22 mouse cellular contexts compared by ENCODE assay signal in genomic region chr10:117626297-117626613, GRCm38 (mm10). TPM values are rescaled to one million over a fixed set of nuclear protein-coding genes. Genes with fewer than 3 reads are reported as not detected.
A peak's percentile ranks its signal among the peaks of the same experiment; 100 is the strongest.
DNase-seq lines count a peak whose midpoint lies in the region; ATAC-seq lines count a peak whose summit lies in the region.
"Had no signal": no experiment of that assay in that cellular context is flagged by ENCODE, and none has a peak within 500 bp of the region (broad histone marks: within the 10 kb centered on the region; RNA-seq: fewer than 3 reads in every experiment).

No protein-coding gene starts in this region.

- no peak for ATAC-seq in CD4-positive, CD25-positive, alpha-beta regulatory T cell, adult 4 months
- no peak for ATAC-seq in neural tube, embryonic 11.5 days (ENCODE audit: insufficient read depth, low FRiP score, low TSS enrichment)
- ATAC-seq in frontal cortex, adult (ENCODE audit: low TSS enrichment) = no peak
- ATAC-seq: Patski had no signal

- H3K9ac ChIP-seq in neural tube, embryonic 11.5 days (ENCODE audit: low read length) = no peak overlapping the region

- H3K27me3 ChIP-seq in neural tube, embryonic 11.5 days (ENCODE audit: control insufficient read depth, insufficient read depth, low read length) = peaks cover 16% of the 10 kb centered on the region

- no peaks in the 10 kb centered on the region for H3K36me3 ChIP-seq in neural tube, embryonic 11.5 days (ENCODE audit: control insufficient read depth, insufficient read depth, low read length)
- H3K36me3 ChIP-seq: G1E had no signal

- WGBS in neural tube, embryonic 11.5 days = 78% methylated on average over 3 of the region's 3 CpGs

- H3K9me3 ChIP-seq in neural tube, embryonic 11.5 days (ENCODE audit: control insufficient read depth, low read length) = no peaks in the 10 kb centered on the region
- H3K9me3 ChIP-seq: G1E had no signal

- peak; percentile 30 for DNase-seq in CD4-positive, CD25-positive, alpha-beta regulatory T cell, adult 2 months (ENCODE audit: low read depth, low spot score)
- DNase-seq in neural tube, embryonic 11.5 days (ENCODE audit: low spot score) = no peak
- no peak for DNase-seq in neural tube, embryonic 10.5 days (ENCODE audit: extremely low spot score, low spot score)
- DNase-seq in CD4-positive helper T cell, adult 2 months (ENCODE audit: low read depth, low spot score) = peak; percentile 51
- peak; percentile 92 for DNase-seq in adipocyte (ENCODE audit: low spot score)
- no peak for DNase-seq in cerebellum, postnatal 10 days
- DNase-seq: adrenal gland, adult 2 months; adrenal gland, adult 8-10 months; adrenal gland, postnatal 10 days; adrenal gland, postnatal 14 days; adrenal gland, postnatal 25 days; adrenal gland, postnatal 36 days; cerebellum, adult 11 months; cerebellum, adult 11-12 months; cerebellum, adult 18-20 months; cerebellum, adult 2 months; cerebellum, adult 8-10 months; cerebellum, adult 9-10 months had no signal

- no peak overlapping the region for H3K4me2 ChIP-seq in neural tube, embryonic 11.5 days (ENCODE audit: low read depth)

- 0 out of 2 replicates have a peak overlapping the region, but pooled peaks have one; percentile 4 for H3K27ac ChIP-seq in neural tube, embryonic 11.5 days (ENCODE audit: low read depth, low read length)

- peaks cover 2% of the 10 kb centered on the region; the same call in 1 of the 2 replicates for H3K4me1 ChIP-seq in neural tube, embryonic 11.5 days (ENCODE audit: control insufficient read depth, insufficient read depth, low read length)

- H3K4me3 ChIP-seq in neural tube, embryonic 11.5 days (ENCODE audit: low read depth, low read length) = no peak overlapping the region

RNA-seq across cellular contexts. Expression of gene Cpm, which starts 3.0 kb away (rescaled TPM):
- 10 to 100 TPM; 26.0 to 26.2 TPM for polyA plus RNA-seq in CD4-positive, CD25-positive, alpha-beta regulatory T cell, adult 4 months (2017; shearing (Covaris generic))
- 18.4 and 21.1 TPM in 2 replicates for polyA plus RNA-seq in neural tube, embryonic 11.5 days (2014; fragmentation: Nextera tagmentation; extraction: Ambion mirVana)
- polyA plus RNA-seq: G1E had no signal

Comparison
In these comparisons a context has a peak if more than half of its experiments do, and no peak if none do; other contexts are left out.
1. DNase-seq: peak in CD4-positive, CD25-positive, alpha-beta regulatory T cell, adult 2 months (single experiment), CD4-positive helper T cell, adult 2 months (single experiment) and adipocyte (single experiment); none in neural tube, embryonic 11.5 days (single experiment), neural tube, embryonic 10.5 days (single experiment) and cerebellum, postnatal 10 days (0 of 2).